Mouse (Mus musculus) liver, adult 2 months (tissue): ENCODE data around the gene Cacna2d1.

Source experiments
- CTCF ChIP-seq: fragments of 200-500 bp; IDR thresholded peaks from 2 replicates; pipeline ENCODE4 v1.5.1; 2011; ENCODE audit warnings: low read depth, low read length, control low read depth
- POLR2A ChIP-seq: fragments of 200-500 bp; IDR thresholded peaks from 2 replicates; pipeline ENCODE4 v1.6.1; 2011; ENCODE audit warnings: low read length, control low read depth; ENCODE audit not compliant: insufficient read depth; ENCODE audit errors: extremely low read depth

DNA sequence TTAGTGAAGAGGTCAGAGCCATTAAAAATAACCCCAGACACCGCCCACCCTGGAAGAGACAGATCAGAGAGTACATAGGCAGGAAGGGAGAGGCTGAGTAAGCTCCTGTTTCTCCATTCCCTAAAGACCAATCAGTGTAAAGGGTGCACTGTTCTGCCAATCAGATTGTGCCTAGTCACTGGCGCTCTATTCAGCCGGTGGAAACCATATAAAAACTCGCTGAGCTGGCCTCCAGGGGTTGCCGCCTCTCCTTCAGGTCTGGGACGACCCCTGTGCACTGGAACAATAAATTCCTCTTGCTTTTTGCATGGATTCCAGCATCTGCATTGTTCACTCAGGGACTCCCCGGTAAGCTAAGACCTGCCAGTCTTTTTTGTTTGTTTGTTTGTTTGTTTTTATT lies 246.6 kb downstream of the Cacna2d1 start:
- TF ChIP-seq CTCF = no peak
- no peak for TF ChIP-seq POLR2A
